Mouse (Mus musculus): ENCODE data around the gene St6gal1.
A peak's percentile ranks its signal among the peaks of the same experiment; 100 is the strongest.
"Not testable (repeated sequence)": the region's sequence is repeated elsewhere in the genome, so short reads cannot be mapped to it uniquely, and the experiment has no call there.

St6gal1 gene

GRCm38 (mm10) chr16:23224671-23225068, at the start of gene St6gal1:
TSS of gene St6gal1 (plus strand) at chr16:23224740.
- DNase-seq (ENCODE audit: low spot score): peak; percentile 90

DNA sequence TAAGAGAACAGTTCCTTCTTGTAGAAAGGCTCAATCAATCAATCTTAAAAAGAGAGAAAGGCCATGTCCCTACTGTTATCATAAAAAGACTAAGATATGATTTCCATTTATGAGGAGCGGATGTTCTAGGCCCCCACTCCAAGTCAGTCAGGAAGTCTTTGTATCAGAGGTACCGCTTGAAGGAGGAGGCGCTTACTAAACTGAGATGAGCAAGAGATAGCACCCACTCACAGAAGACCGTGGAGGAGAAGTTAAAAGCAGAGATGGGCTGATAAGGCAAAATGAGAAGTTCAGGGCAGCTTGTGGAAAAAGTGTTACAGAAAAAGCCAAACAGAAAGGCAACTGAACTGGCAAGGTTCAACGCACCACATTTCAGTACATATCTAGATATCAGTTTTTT, 49.7 kb upstream of the St6gal1 start:
- DNase-seq (ENCODE audit: low spot score): no peak

DNA sequence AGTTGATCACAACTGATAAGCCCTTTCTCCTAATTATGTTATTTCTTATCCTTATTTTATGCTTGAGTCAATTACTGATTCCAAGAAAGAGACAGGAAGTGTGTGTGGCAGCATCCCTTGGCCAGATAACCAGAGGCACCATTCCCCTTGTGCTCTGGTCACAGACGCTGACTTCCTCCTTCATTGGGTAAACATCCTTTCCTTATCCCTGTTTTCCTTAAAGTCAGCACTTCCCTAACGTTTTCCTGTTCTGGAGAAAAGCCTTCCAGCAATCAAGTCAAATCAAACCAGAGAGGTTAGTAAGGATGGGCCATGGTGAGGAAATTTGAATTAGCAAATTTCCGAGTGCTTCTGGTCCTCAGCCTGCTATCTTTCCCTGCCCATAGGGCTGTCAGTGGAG, 48.6 kb upstream of the St6gal1 start:
- no peak for DNase-seq (ENCODE audit: low spot score)

- no peak for DNase-seq (ENCODE audit: low spot score)
Measured at GRCm38 (mm10) chr16:23177856-23178255, 46.7 kb upstream of the St6gal1 start.

- DNase-seq (ENCODE audit: low spot score): no peak
Measured at GRCm38 (mm10) chr16:23178796-23179195, 45.7 kb upstream of the St6gal1 start.

- DNase-seq (ENCODE audit: low spot score): not testable (repeated sequence)
Measured at GRCm38 (mm10) chr16:23179436-23179835, 45.1 kb upstream of the St6gal1 start.

DNA sequence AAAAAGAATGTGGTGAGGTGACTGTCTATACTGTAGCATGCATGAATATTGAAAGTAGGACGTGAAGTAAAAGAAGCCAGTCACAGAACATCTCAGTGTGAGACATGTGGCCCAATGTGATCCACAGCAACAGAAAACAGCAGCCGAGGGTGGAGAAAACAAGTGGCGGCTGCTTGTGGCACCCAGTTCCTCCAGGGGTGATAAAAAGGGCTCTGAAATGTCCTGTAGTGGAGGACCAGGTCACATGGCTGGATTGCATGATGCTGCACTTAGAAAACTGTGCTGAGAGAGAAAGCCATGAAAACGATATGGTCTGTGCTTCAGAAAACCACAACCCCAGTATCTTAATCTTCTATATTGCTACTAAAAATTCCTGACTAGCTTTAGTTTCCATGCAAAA, 43.5 kb upstream of the St6gal1 start:
- DNase-seq (ENCODE audit: low spot score): no peak

- peak; percentile 29 for DNase-seq (ENCODE audit: low spot score)
Measured at GRCm38 (mm10) chr16:23181487-23181886, 43.1 kb upstream of the St6gal1 start.

DNA sequence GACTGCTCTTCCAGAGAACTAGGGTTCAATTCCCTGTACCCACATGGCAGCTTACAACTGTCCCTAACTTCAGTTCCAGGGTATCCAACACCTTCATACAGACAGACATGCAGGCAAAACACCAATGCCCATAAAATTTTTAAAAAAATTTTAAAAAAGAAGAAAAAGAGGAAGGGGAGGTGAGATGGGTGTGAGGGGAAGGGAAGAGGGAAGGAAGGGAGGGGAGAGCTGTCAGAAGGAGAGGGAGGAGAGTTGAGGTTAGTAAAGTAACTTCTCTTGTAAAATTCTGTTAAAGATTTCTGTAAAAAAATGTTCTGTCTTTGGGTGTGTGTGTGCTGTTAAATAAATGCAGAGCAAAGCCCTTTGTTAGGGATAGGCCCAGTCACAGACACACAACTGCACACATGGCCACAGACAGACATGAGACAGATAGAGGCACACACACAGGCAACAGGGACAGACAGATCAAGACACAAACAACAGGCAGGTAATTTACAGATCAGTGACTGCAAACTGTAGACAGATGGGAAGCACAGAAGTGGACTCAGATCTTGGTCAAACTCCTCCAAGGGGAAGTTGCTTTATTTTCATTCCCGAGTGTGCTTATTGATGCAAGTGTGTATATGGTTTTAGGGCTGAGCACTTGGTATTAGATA, 42.5 kb upstream of the St6gal1 start:
- DNase-seq (ENCODE audit: low spot score): no peak

GRCm38 (mm10) chr16:23185824-23186223, 38.7 kb upstream of the St6gal1 start:
- DNase-seq (ENCODE audit: low spot score): no peak

DNA sequence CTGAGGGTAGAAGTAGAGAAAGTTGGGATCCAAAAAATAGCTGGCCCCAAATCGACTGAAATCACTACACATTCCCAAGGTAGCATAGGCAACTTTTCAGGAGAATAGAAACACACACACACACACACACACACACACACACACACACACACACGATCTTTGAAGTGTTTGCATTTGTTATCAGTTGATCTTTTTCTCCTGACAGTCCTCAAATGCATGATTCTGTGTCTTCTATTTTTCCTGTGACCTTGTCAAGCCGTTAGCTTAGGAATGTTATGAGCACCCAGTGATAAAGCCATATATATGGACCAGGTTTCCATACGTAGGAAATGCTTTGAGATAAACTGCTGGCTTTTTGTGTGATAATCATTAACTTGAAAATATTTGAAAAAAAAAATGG, 38.1 kb upstream of the St6gal1 start:
- no peak for DNase-seq (ENCODE audit: low spot score)

- no peak for DNase-seq (ENCODE audit: low spot score)
Measured at GRCm38 (mm10) chr16:23187983-23188382, 36.6 kb upstream of the St6gal1 start.

GRCm38 (mm10) chr16:23189612-23190011, 34.9 kb upstream of the St6gal1 start:
- no peak for DNase-seq (ENCODE audit: low spot score)

DNA sequence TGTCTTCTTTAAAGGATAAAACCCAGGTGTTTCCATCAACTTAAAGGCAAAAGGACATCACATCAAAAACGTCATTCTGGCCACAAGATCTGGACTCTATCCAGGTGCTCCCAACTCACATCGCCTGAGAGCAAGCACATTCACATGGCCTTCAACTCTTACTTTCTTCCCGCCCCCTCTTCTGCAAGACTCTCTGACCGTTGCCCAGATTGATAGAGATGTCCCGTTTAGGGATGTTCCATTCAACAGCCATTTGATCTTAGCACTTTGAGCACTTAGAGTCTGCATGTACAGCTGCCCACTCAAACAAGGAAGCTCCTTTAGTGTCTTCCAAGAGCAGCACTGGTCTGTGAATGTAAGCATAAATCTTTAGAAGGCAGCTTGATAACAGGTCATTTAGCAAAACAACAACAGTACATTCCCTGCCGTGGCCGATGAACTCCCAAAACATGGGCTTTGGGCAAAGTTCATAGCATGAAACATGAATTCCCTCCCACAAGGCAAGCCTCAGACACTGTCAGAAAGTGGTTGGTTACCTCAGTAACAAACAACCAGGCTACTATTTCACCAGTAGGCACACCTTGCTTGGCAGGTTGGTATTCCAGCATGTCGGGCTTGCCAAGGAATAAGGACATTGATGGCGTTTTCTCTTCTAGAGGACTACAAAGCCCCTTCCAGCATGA, 32.8 kb upstream of the St6gal1 start:
- no peak for DNase-seq (ENCODE audit: low spot score)

GRCm38 (mm10) chr16:23195618-23196017, 28.9 kb upstream of the St6gal1 start:
- no peak for DNase-seq (ENCODE audit: low spot score)

GRCm38 (mm10) chr16:23196296-23196695, 28.2 kb upstream of the St6gal1 start:
- no peak for DNase-seq (ENCODE audit: low spot score)

DNA sequence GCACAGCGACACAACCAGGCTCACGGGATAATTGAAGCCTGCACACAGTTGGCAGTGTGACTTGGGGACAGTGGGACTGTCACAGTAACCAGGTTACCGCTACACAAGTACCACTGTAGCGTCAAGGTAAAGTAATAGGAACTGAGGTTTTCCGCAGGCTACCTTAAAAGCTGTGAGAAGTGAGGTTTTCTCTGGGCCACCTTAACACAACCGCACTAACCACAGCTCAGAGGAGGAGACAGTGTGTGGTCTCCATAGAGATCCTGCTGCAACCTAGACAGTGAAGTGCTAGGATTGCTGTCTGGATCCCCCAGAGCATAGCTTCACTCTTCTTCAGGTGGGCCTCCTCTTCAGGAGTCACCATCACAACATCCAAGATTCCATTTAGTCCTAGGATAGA, 27.7 kb upstream of the St6gal1 start:
- DNase-seq (ENCODE audit: low spot score): no peak

DNA sequence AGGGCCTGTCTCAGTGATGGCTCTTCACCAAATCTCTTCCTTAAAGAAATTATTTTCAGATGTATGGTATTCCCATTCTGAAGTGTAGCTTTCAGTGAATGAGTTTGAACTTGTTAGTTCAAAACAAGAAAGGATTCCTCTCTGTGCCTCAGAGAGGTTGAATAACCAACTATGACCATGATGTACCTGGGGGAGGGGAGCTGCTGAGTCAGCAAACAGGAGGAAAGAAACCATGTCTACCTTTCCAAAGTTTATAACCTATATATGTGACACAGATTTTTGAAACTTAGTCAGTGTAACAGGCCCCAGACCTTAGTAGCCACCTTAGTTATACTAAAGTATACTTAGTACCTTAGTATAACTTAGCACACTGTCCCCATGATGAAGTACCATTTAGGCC, 23.0 kb upstream of the St6gal1 start:
- DNase-seq (ENCODE audit: low spot score): no peak

DNA sequence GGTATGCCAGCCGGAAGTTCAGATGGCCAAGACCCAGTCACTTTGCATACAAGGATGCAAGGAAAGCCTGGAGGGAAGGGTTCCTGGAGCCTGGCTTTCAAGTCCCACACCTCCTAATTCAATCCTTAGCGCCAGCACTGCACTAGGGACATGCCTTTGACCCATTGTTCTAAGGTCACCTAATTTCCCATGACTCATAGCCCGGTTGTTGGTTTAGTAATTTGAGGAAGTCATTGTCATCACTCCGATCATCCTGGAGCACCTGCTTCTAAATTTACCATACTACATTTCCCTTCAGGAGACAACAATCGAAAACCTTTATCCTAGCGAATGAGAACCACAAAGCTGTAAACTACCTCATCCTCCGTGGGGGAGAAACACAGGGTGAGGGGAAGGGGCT, 10.2 kb upstream of the St6gal1 start:
- DNase-seq (ENCODE audit: low spot score): no peak

- DNase-seq (ENCODE audit: low spot score): no peak
Measured at GRCm38 (mm10) chr16:23215241-23215900, 9.2 kb upstream of the St6gal1 start.

GRCm38 (mm10) chr16:23216366-23216765, 8.2 kb upstream of the St6gal1 start:
- no peak for DNase-seq (ENCODE audit: low spot score)

DNA sequence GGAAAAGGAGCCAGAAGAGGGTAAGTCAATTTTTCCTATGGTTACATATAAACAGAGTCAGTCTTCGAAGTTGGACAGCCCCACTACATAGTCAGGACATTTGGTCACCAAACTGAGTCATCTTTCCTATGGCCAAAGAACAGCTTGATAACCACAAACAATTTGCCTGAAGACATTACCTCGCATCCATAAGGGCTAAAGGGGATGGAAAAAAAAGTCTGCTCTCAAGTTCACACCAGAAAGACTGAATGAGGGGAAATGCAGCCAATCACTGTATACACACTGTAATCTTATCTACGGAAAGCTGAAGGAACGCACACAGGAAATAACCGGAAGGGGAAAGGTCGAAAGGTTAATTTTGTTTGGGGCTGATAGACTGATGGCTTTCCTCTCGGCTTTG, 6.2 kb upstream of the St6gal1 start:
- DNase-seq (ENCODE audit: low spot score): no peak

DNA sequence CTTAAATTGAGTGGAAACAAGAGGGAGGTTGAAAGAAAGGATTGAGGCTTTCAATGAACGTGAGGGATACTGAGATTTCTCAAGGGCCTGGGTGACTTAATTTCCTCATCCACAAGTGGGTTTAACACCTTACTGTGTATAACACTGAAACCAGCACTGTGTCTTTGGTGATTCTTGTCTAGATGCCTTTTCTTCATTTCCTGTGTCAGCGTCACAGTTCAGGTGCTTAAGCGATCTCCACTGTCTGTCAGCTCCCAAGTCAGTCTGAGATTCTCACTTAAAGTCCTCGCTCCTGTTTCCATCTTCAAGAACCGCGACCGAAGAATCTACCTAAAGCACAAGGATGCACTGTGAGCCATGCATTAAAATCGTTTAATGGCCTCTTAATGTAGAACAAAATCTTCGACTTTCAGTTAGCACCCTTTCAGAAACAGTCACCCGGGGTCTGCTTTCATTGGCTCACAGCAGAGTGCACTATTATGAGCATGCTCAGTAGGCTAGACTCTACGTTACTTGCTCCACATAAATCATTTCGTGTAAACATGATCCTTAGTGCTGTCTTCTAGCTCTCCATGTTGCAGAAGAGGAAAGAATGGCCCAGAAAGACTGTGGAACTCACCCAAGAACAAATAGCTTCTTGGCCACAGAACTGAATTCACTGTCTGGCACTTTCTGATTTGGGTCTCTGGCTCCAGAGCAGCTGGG, 1.2 kb upstream of the St6gal1 start:
- no peak for DNase-seq (ENCODE audit: low spot score)
